Mouse (Mus musculus): ENCODE measurements around the gene Jag2. TPM values are rescaled to one million over a fixed set of nuclear protein-coding genes. Genes with fewer than 3 reads are reported as not detected.

Gene Jag2
- polyA plus RNA-seq, 1 experiment from 2014 or later = 3.7 TPM

- H3K4me2 ChIP-seq = no peak overlapping the region
- WGBS = 32% methylated on average over 4 of the region's 4 CpGs
- no peak overlapping the region for H3K9ac ChIP-seq
- ATAC-seq (replicated peaks; ENCODE audit: insufficient number of reproducible peaks, insufficient read depth, low FRiP score, low read depth) = no peak
- peaks cover 14% of the 10 kb centered on the region for H3K36me3 ChIP-seq
- H3K4me3 ChIP-seq = no peak overlapping the region
- H3K27me3 ChIP-seq = no peaks in the 10 kb centered on the region
- peaks cover 46% of the 10 kb centered on the region for H3K4me1 ChIP-seq (replicated peaks)
- H3K9me3 ChIP-seq (replicated peaks) = no peaks in the 10 kb centered on the region
- no peak overlapping the region for H3K27ac ChIP-seq
These were observed 26.2 kb upstream of the Jag2 start for GRCm38 (mm10) chr12:112955800-112956199.

- Histone ChIP-seq H3K4me1 (replicated peaks) (peaks cover 44% of the 10 kb centered on the region), H3K9ac (no peak overlapping the region), H3K36me3 (no peaks in the 10 kb centered on the region), H3K4me2 (no peak overlapping the region), H3K27ac (peak overlapping the region; percentile 50), H3K4me3 (no peak overlapping the region), H3K27me3 (0 out of 2 replicates have a peak, but pooled peaks cover 7% of the 10 kb centered on the region), H3K9me3 (replicated peaks) (no peaks in the 10 kb centered on the region)
- no peak for ATAC-seq (replicated peaks; ENCODE audit: insufficient number of reproducible peaks, insufficient read depth, low FRiP score, low read depth)
- 44% methylated on average over 3 of the region's 3 CpGs for WGBS
These were observed 23.5 kb upstream of the Jag2 start for GRCm38 (mm10) chr12:112952926-112953565.

- peaks cover 43% of the 10 kb centered on the region for H3K4me1 ChIP-seq (replicated peaks)
- no peak overlapping the region for H3K9ac ChIP-seq
- H3K27ac ChIP-seq = peak overlapping the region; percentile 50
- peak; percentile 29 for ATAC-seq (replicated peaks; ENCODE audit: insufficient number of reproducible peaks, insufficient read depth, low FRiP score, low read depth)
- H3K4me2 ChIP-seq = no peak overlapping the region
- no peaks in the 10 kb centered on the region for H3K36me3 ChIP-seq
- H3K4me3 ChIP-seq = no peak overlapping the region
- 25% methylated on average over 8 of the region's 8 CpGs for WGBS
- H3K27me3 ChIP-seq = peaks cover 10% of the 10 kb centered on the region; the same call in 1 of the 2 replicates
- H3K9me3 ChIP-seq (replicated peaks) = no peaks in the 10 kb centered on the region
These were observed 22.9 kb upstream of the Jag2 start for GRCm38 (mm10) chr12:112952433-112952832.

GRCm38 (mm10) chr12:112951150-112951842, 21.7 kb upstream of the Jag2 start:
- H3K4me3 ChIP-seq = peak overlapping the region; percentile 64; the same call in 1 of the 2 replicates
- H3K27me3 ChIP-seq = peaks cover 20% of the 10 kb centered on the region; the same call in 1 of the 2 replicates
- no peaks in the 10 kb centered on the region for H3K9me3 ChIP-seq (replicated peaks)
- ATAC-seq (replicated peaks; ENCODE audit: insufficient number of reproducible peaks, insufficient read depth, low FRiP score, low read depth) = no peak
- peak overlapping the region; percentile 98 for H3K4me2 ChIP-seq
- H3K4me1 ChIP-seq (replicated peaks) = peaks cover 47% of the 10 kb centered on the region
- no peaks in the 10 kb centered on the region for H3K36me3 ChIP-seq
- 22% methylated on average over 7 of the region's 7 CpGs for whole genome bisulfite sequencing
- peak overlapping the region; percentile 79 for H3K27ac ChIP-seq
- H3K9ac ChIP-seq = 0 out of 2 replicates have a peak overlapping the region, but pooled peaks have one; percentile 73

- WGBS = 2% methylated on average over 6 of the region's 6 CpGs
These were observed 21.2 kb upstream of the Jag2 start for GRCm38 (mm10) chr12:112950761-112951129.

GRCm38 (mm10) chr12:112950040-112950760, 20.6 kb upstream of the Jag2 start:
- peak overlapping the region; percentile 79 for H3K27ac ChIP-seq
- ATAC-seq (replicated peaks; ENCODE audit: insufficient number of reproducible peaks, insufficient read depth, low FRiP score, low read depth) = peak; percentile 80
- peak overlapping the region; percentile 73 for H3K9ac ChIP-seq
- H3K27me3 ChIP-seq = peaks cover 20% of the 10 kb centered on the region; the same call in 1 of the 2 replicates
- under 1% methylated on average over 58 of the region's 58 CpGs for WGBS
- H3K4me1 ChIP-seq (replicated peaks) = peaks cover 45% of the 10 kb centered on the region
- no peaks in the 10 kb centered on the region for H3K9me3 ChIP-seq (replicated peaks)
- H3K4me3 ChIP-seq = peak overlapping the region; percentile 64
- no peaks in the 10 kb centered on the region for H3K36me3 ChIP-seq
- H3K4me2 ChIP-seq = peak overlapping the region; percentile 98

More at GRCm38 (mm10) chr12:112950761-112951129, 21.2 kb upstream of the Jag2 start:
- peak overlapping the region; percentile 79 for H3K27ac ChIP-seq
- no peaks in the 10 kb centered on the region for H3K36me3 ChIP-seq
- peaks cover 20% of the 10 kb centered on the region; the same call in 1 of the 2 replicates for H3K27me3 ChIP-seq
- ATAC-seq (replicated peaks; ENCODE audit: insufficient number of reproducible peaks, insufficient read depth, low FRiP score, low read depth) = peak; percentile 12; the same call in 1 of the 2 replicates
- peak overlapping the region; percentile 73 for H3K9ac ChIP-seq
- H3K4me1 ChIP-seq (replicated peaks) = peaks cover 47% of the 10 kb centered on the region
- peak overlapping the region; percentile 98 for H3K4me2 ChIP-seq
- H3K9me3 ChIP-seq (replicated peaks) = no peaks in the 10 kb centered on the region
- H3K4me3 ChIP-seq = peak overlapping the region; percentile 64

GRCm38 (mm10) chr12:112947307-112947706, 17.7 kb upstream of the Jag2 start:
- no peak overlapping the region for H3K4me3 ChIP-seq
- ATAC-seq (replicated peaks; ENCODE audit: insufficient number of reproducible peaks, insufficient read depth, low FRiP score, low read depth) = no peak
- WGBS = 28% methylated on average over 4 of the region's 4 CpGs

GRCm38 (mm10) chr12:112943669-112944068, 14.1 kb upstream of the Jag2 start:
- Histone ChIP-seq H3K27ac (no peak overlapping the region), H3K9me3 (replicated peaks) (no peaks in the 10 kb centered on the region), H3K4me3 (no peak overlapping the region), H3K4me1 (replicated peaks) (peaks cover 25% of the 10 kb centered on the region), H3K27me3 (peaks cover 23% of the 10 kb centered on the region; the same call in 1 of the 2 replicates), H3K36me3 (no peaks in the 10 kb centered on the region), H3K9ac (no peak overlapping the region), H3K4me2 (no peak overlapping the region)
- WGBS = 66% methylated on average over 2 of the region's 2 CpGs
- ATAC-seq (replicated peaks; ENCODE audit: insufficient number of reproducible peaks, insufficient read depth, low FRiP score, low read depth) = no peak

More at GRCm38 (mm10) chr12:112947307-112947706, 17.7 kb upstream of the Jag2 start:
- Histone ChIP-seq H3K4me2 (no peak overlapping the region), H3K36me3 (no peaks in the 10 kb centered on the region), H3K27ac (peak overlapping the region; percentile 72), H3K9ac (no peak overlapping the region), H3K27me3 (peaks cover 20% of the 10 kb centered on the region; the same call in 1 of the 2 replicates), H3K9me3 (replicated peaks) (no peaks in the 10 kb centered on the region), H3K4me1 (replicated peaks) (peaks cover 35% of the 10 kb centered on the region)

- H3K9ac ChIP-seq = peak within 1 kb of the TSS; percentile 88
- no peaks in the 10 kb centered on the region for H3K9me3 ChIP-seq (replicated peaks)
- peak within 1 kb of the TSS; percentile 90 for H3K4me3 ChIP-seq
- H3K27me3 ChIP-seq = peaks cover 13% of the 10 kb centered on the region; the same call in 1 of the 2 replicates
- peak within 1 kb of the TSS; percentile 78 for H3K27ac ChIP-seq
- ATAC-seq (replicated peaks; ENCODE audit: insufficient number of reproducible peaks, insufficient read depth, low FRiP score, low read depth) = peak; percentile 84
- peak within 1 kb of the TSS; percentile 90 for H3K4me2 ChIP-seq
- 2% methylated on average over 58 of the region's 58 CpGs for WGBS
- peaks cover 24% of the 10 kb centered on the region for H3K4me1 ChIP-seq (replicated peaks)
- H3K36me3 ChIP-seq = no peaks in the 10 kb centered on the region
These were observed 12.5 kb upstream of the Jag2 start, which contains the start of gene Nudt14 for GRCm38 (mm10) chr12:112941776-112942713. Nudt14 (minus strand) TSS chr12:112942124.

- Histone ChIP-seq H3K4me2 (peak overlapping the region; percentile 90), H3K9me3 (replicated peaks) (no peaks in the 10 kb centered on the region), H3K36me3 (no peaks in the 10 kb centered on the region), H3K4me3 (peak overlapping the region; percentile 90), H3K27ac (peak overlapping the region; percentile 78; the same call in 1 of the 2 replicates), H3K9ac (peak overlapping the region; percentile 88), H3K4me1 (replicated peaks) (peaks cover 24% of the 10 kb centered on the region), H3K27me3 (0 out of 2 replicates have a peak, but pooled peaks cover 7% of the 10 kb centered on the region)
- no peak for ATAC-seq (replicated peaks; ENCODE audit: insufficient number of reproducible peaks, insufficient read depth, low FRiP score, low read depth)
- 43% methylated on average over 10 of the region's 10 CpGs for WGBS
These were observed 11.7 kb upstream of the Jag2 start for GRCm38 (mm10) chr12:112941156-112941775.

All from heart, embryonic 15.5 days (tissue).